Mouse (Mus musculus): ENCODE data around the gene Pkd1l2.

Pkd1l2 gene

GRCm38 (mm10) chr8:116975066-116975465 lies 107.2 kb downstream of the Pkd1l2 start:
- DNase-seq (ENCODE audit: low spot score in 2 of 2): no peak

- DNase-seq (ENCODE audit: low spot score in 2 of 2): no peak
Measured at GRCm38 (mm10) chr8:116969531-116969930, 112.7 kb downstream of the Pkd1l2 start.

- peak; percentile 52 to 64 for DNase-seq (ENCODE audit: low spot score in 2 of 2)
Measured at GRCm38 (mm10) chr8:116954415-116954814, 127.8 kb downstream of the Pkd1l2 start.

- DNase-seq (ENCODE audit: low spot score in 2 of 2): no peak
Measured at GRCm38 (mm10) chr8:116952428-116952827, 129.8 kb downstream of the Pkd1l2 start.

- no peak for DNase-seq (ENCODE audit: low spot score in 2 of 2)
Measured at GRCm38 (mm10) chr8:116951778-116952177, 130.5 kb downstream of the Pkd1l2 start.

GRCm38 (mm10) chr8:116951369-116951768 lies 130.9 kb downstream of the Pkd1l2 start:
- DNase-seq (ENCODE audit: low spot score in 2 of 2): no peak

- DNase-seq (ENCODE audit: low spot score in 2 of 2): no peak
Measured at GRCm38 (mm10) chr8:116947589-116947988, 134.7 kb downstream of the Pkd1l2 start.

- no peak for DNase-seq (ENCODE audit: low spot score in 2 of 2)
Measured at GRCm38 (mm10) chr8:116946851-116947250, 135.4 kb downstream of the Pkd1l2 start.

GRCm38 (mm10) chr8:116946268-116946838 lies 135.9 kb downstream of the Pkd1l2 start:
- peak; percentile 28 to 42 for DNase-seq (ENCODE audit: low spot score in 2 of 2)
